Mouse (Mus musculus): ENCODE measurements at regions not wholly inside any gene's neighbourhood (a gene's known extent, or its start where the extent isn't known, plus 50 kb on each side); places are given as distances from the start of the nearest gene placed in this dataset.

- TF ChIP-seq CTCF (conservative IDR thresholded peaks at IDR 0.05; ENCODE audit: insufficient read depth, insufficient read length, low read depth, low read length) (no peak), POLR2A (IDR thresholded peaks at IDR 0.05; ENCODE audit: low read depth, low read length) (no peak)
Measured at GRCm38 (mm10) chr8:96277479-96278138, 389.3 kb upstream of the Got2 start.

Measured in kidney, adult 2 months (tissue).